In genomic region chr14:116206977-116207376, GRCm38 (mm10) we compare ENCODE assay signal across 7 mouse cellular contexts.
DNase-seq lines count a peak whose midpoint lies in the region; ATAC-seq and TF ChIP-seq lines count a peak whose summit lies in the region.

No protein-coding gene starts in this region.

- POLR2A ChIA-PET in Patski (lab: Charles Lee), result no interaction called here

- peak; percentile 85 for TF ChIP-seq CTCF in Patski (IDR thresholded peaks at IDR 0.05)

- in situ Hi-C loops in Patski (cut with MboI; ENCODE audit: low pct_unique_long_range_greater_than_20kb), result loop anchor here (10.0 kb wide), 2 partner anchors 718 to 1738 kb away; partner anchors contain the start of gene Gpc6

- peak; percentile 76 for ATAC-seq in Patski

- no peaks in the 10 kb centered on the region for H3K27me3 ChIP-seq in Patski

- intact Hi-C loops in left cerebral cortex, postnatal 4 days (cut with DNase I), result no loop called here
- intact Hi-C loops in left cerebral cortex, postnatal 25 days (cut with DNase I), result no loop called here

- CTCF ChIA-PET in Patski (lab: Charles Lee), result interaction anchor here (1.3 kb wide), 1 partner anchor 12 kb away, joined by 3 read pairs; no protein-coding TSS in a partner anchor

- peak; percentile 27 for DNase-seq in left cerebral cortex, postnatal 4 days
- no peak for DNase-seq in left cerebral cortex, postnatal 25 days (ENCODE audit: low spot score in 2 of 2)
- peak; percentile 7 for DNase-seq in Patski (ENCODE audit: low read depth, low spot score)
- DNase-seq in adrenal gland, postnatal 4 days (ENCODE audit: low spot score in 2 of 2), result peak; percentile 4 to 17
- peak; percentile 8 to 39 for DNase-seq in kidney, adult 8-10 months
- peak; percentile 68 for DNase-seq in mesoderm, embryonic 11.5 days (ENCODE audit: low read depth, low spot score)
- no peak for DNase-seq in cerebellum, adult 8-10 months

Comparison
In these comparisons a context has a peak if more than half of its experiments do, and no peak if none do; other contexts are left out.
1. DNase-seq: peak in left cerebral cortex, postnatal 4 days (single experiment), Patski (single experiment), adrenal gland, postnatal 4 days (2 of 2), kidney, adult 8-10 months (2 of 2) and mesoderm, embryonic 11.5 days (single experiment); none in left cerebral cortex, postnatal 25 days (0 of 2) and cerebellum, adult 8-10 months (single experiment).